Mouse (Mus musculus): Measurements from ENCODE around the gene Tpm4.

DNA sequence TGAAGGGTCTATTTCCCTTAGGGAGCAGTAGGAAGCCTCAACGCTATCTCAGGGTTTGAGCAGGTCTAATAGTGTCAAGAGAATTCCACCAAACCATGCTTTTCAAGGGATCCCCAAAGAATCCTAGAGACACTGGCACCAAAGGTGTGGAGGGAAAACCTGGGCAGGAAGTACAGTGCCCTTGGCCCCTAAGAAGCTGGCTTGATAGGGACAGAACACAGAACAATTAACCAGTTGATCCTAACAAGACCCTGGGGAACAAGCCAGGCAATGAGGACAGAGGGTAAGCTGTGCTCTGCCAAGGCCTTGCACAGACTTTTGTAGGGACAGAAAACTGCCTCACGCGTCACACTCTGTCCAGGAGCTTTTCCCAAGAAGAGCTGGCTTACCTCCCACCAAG is 28.0 kb upstream of the Tpm4 start, which contains the start of gene Olfr374:
- TF ChIP-seq CTCF (IDR thresholded peaks at IDR 0.05; ENCODE audit: low read depth, low read length) (no peak), TAL1 (conservative IDR thresholded peaks at IDR 0.05; ENCODE audit: low read depth, low read length) (no peak), GATA1 (IDR thresholded peaks at IDR 0.05; ENCODE audit: borderline replicate concordance, low read length) (no peak)

Measured in G1E (cell line).